Mouse (Mus musculus) midbrain, embryonic 16.5 days (tissue): Measurements from ENCODE around the gene Nup93. TPM values are rescaled to one million over a fixed set of nuclear protein-coding genes. Genes with fewer than 3 reads are reported as not detected.

Source experiments
- ATAC-seq: fragments of 200-750 bp; cut with Nextera tagmentation; 2 replicates; pipeline ENCODE4 v1.8.0; 2017; ENCODE audit warnings: moderate TSS enrichment
- H3K27ac ChIP-seq: fragments of 300-500 bp; sonication (generic); 2 replicates; pipeline ENCODE4 v1.5.1; 2014; ENCODE audit warnings: mild to moderate bottlenecking, low read length, mixed read lengths
- H3K27me3 ChIP-seq: fragments of 300-500 bp; sonication (generic); 2 replicates; pipeline ENCODE4 v1.6.1; 2014; ENCODE audit warnings: low read depth, low read length, mixed read lengths; ENCODE audit not compliant: control insufficient read depth, insufficient read depth
- H3K36me3 ChIP-seq: fragments of 300-500 bp; sonication (generic); 2 replicates; pipeline ENCODE4 v1.6.1; 2014; ENCODE audit warnings: mild to moderate bottlenecking, low read length, moderate library complexity, mixed read lengths; ENCODE audit not compliant: control insufficient read depth, insufficient read depth
- H3K4me1 ChIP-seq: fragments of 300-500 bp; sonication (generic); 2 replicates; pipeline ENCODE4 v1.6.1; 2014; ENCODE audit warnings: mild to moderate bottlenecking, low read length, mixed read lengths; ENCODE audit not compliant: control insufficient read depth, insufficient read depth
- H3K4me2 ChIP-seq: fragments of 300-500 bp; sonication (generic); 2 replicates; pipeline ENCODE4 v1.6.1; 2014; ENCODE audit warnings: mild to moderate bottlenecking, low read length, mixed read lengths
- H3K4me3 ChIP-seq: fragments of 300-500 bp; sonication (generic); 2 replicates; pipeline ENCODE4 v1.5.1; 2014; ENCODE audit warnings: low read depth, mild to moderate bottlenecking, low read length, moderate library complexity, mixed read lengths
- H3K9ac ChIP-seq: fragments of 300-500 bp; sonication (generic); 2 replicates; pipeline ENCODE4 v1.6.1; 2014; ENCODE audit warnings: low read depth, low read length, mixed read lengths
- H3K9me3 ChIP-seq: fragments of 300-500 bp; sonication (generic); replicated peaks from 2 replicates; pipeline ENCODE4 v1.6.1; 2014; ENCODE audit warnings: mild to moderate bottlenecking, low read length, mixed read lengths; ENCODE audit not compliant: control insufficient read depth, poor library complexity, severe bottlenecking
- WGBS: fragments of 180-500 bp; shearing (Covaris S2); extraction: QIAGEN DNeasy Blood & Tissue Kit; methylation state at CpG from one replicate; pipeline ENCODE4 v1.1.7; 2014; 5-methylcytosine and 5-hydroxymethylcytosine counted together
- microRNA counts: library from miRNA; unstranded; fragments of <30 nt; microRNA quantifications from one replicate; lab custom pipeline; 2016
- microRNA-seq: library from miRNA; unstranded; fragments of <30 nt; microRNA quantifications from one replicate; pipeline ENCODE4, GENCODE M21; 2017
- polyA plus RNA-seq: library from polyadenylated mRNA; unstranded; fragments of >200 nt; fragmentation: Nextera tagmentation; extraction: Ambion mirVana; gene quantifications from 2 replicates; pipeline ENCODE4 v1.2.1, GENCODE M21; 2015

Nup93 gene
- polyA plus RNA-seq, 1 experiment from 2014 or later = 59.1 TPM

- no peak overlapping the region for H3K4me3 ChIP-seq
- no peaks in the 10 kb centered on the region for H3K36me3 ChIP-seq
- H3K27ac ChIP-seq = no peak overlapping the region
- no peaks in the 10 kb centered on the region for H3K9me3 ChIP-seq
- no peak overlapping the region for H3K9ac ChIP-seq
- ATAC-seq = no peak
- WGBS = 85% methylated on average over 9 of the region's 9 CpGs
- H3K4me2 ChIP-seq = no peak overlapping the region
- H3K27me3 ChIP-seq = no peaks in the 10 kb centered on the region
- H3K4me1 ChIP-seq = no peaks in the 10 kb centered on the region
Measured at GRCm38 (mm10) chr8:94365410-94365981, 151.1 kb downstream of the Nup93 start.

MicroRNAs encoded within 50 kb of the gene (microRNA counts, 519-probe panel; counts per million panel counts)
- microRNA mmu-miR-138 (lab: Ali Mortazavi, UCI) = 2,640 counts per million, percentile 79 among the panel's probes with 10 or more counts

Small RNA genes lying within 50 kb of the gene (microRNA-seq; reads per million reads assigned to microRNA genes)
- 592 reads per million, percentile 74 among the genes with 10 or more reads in this experiment for gene Mir138-2

Other genes starting within 250 kb of the Nup93 start
- gene Amfr, start 201.7 kb upstream of the Nup93 start, polyA plus RNA-seq = 61.2 and 67.5 TPM in 2 replicates
- gene Nudt21, start 177.5 kb upstream of the Nup93 start, polyA plus RNA-seq = 84.7 and 85.7 TPM in 2 replicates
- gene Ogfod1, start 177.4 kb upstream of the Nup93 start, polyA plus RNA-seq = 18.0 and 18.3 TPM in 2 replicates
- gene Bbs2, start 115.6 kb upstream of the Nup93 start, polyA plus RNA-seq = 22.0 and 22.9 TPM in 2 replicates
- not detected in 2 replicates for gene Mt4, start 77.4 kb upstream of the Nup93 start, polyA plus RNA-seq
- 141 and 227 TPM in 2 replicates for gene Mt3, start 62.0 kb upstream of the Nup93 start, polyA plus RNA-seq
- gene Mt2, start 41.9 kb upstream of the Nup93 start, polyA plus RNA-seq = 11.5 and 17.9 TPM in 2 replicates
- gene Mt1, start 35.5 kb upstream of the Nup93 start, polyA plus RNA-seq = 51.8 and 86.0 TPM in 2 replicates
- gene Slc12a3, start 114.6 kb downstream of the Nup93 start, polyA plus RNA-seq = 0.09 TPM in 1 of 2 replicates, not detected in the other
- gene Herpud1, start 171.9 kb downstream of the Nup93 start, polyA plus RNA-seq = 72.3 and 82.7 TPM in 2 replicates
- gene Nlrc5, start 219.8 kb downstream of the Nup93 start, polyA plus RNA-seq = 0.49 and 0.77 TPM in 2 replicates